Mouse (Mus musculus) lung, adult 2 months (tissue): ENCODE measurements at regions not wholly inside any gene's neighbourhood (a gene's known extent, or its start where the extent isn't known, plus 50 kb on each side); places are given as distances from the start of the nearest gene placed in this dataset.

Experiments
- CTCF ChIP-seq: fragments of 200-500 bp; IDR thresholded peaks from 2 replicates; pipeline ENCODE4 v1.5.1; 2011; ENCODE audit warnings: mild to moderate bottlenecking, low read length, control low read depth; ENCODE audit not compliant: insufficient read depth
- POLR2A ChIP-seq: fragments of 200-500 bp; IDR thresholded peaks from 2 replicates; pipeline ENCODE4 v1.6.1; 2011; ENCODE audit warnings: low read depth, mild to moderate bottlenecking, control low read depth, low read length, borderline replicate concordance; ENCODE audit errors: extremely low read depth

DNA sequence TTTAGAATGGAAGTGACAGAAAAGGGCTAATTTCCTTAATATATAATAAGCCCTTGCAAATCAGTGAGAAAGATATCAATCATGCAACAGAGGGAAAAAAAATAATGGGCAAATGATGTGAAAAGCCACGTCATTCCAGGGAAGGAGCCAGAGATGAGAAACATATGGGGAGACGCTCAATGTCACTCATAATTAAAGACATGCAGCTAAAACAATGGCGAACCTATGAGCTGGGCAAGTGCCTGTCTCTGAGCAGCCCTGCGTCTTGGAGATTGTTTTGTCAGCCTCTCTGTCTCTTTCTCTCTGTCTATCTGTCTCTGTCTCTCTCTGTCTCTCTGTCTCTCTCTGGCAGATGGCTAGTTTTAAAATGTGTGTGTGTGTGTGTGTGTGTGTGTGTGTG is 360.1 kb downstream of the Zfp536 start:
- TF ChIP-seq POLR2A = no peak
- no peak for TF ChIP-seq CTCF
